Mouse (Mus musculus) testis, adult 2 months (tissue): ENCODE results near the gene Acot7. TPM values are rescaled to one million over a fixed set of nuclear protein-coding genes. Genes with fewer than 3 reads are reported as not detected.
A peak's percentile ranks its signal among the peaks of the same experiment; 100 is the strongest.

ENCODE experiments used
- H3K27ac ChIP-seq: fragments of 200-500 bp; 2 replicates; pipeline ENCODE4 v1.5.1; 2012; ENCODE audit warnings: low read depth, low read length; ENCODE audit not compliant: control insufficient read depth, insufficient read depth
- H3K27me3 ChIP-seq: fragments of 200-500 bp; 2 replicates; pipeline ENCODE4 v1.6.1; 2012; ENCODE audit warnings: mild to moderate bottlenecking, low read length, moderate library complexity; ENCODE audit not compliant: control insufficient read depth, insufficient read depth
- H3K36me3 ChIP-seq: fragments of 200-500 bp; 2 replicates; pipeline ENCODE4 v1.6.1; 2012; ENCODE audit warnings: mild to moderate bottlenecking, low read length; ENCODE audit not compliant: control insufficient read depth, insufficient read depth
- H3K4me1 ChIP-seq: fragments of 200-500 bp; 2 replicates; pipeline ENCODE4 v1.6.1; 2012; ENCODE audit warnings: low read length; ENCODE audit not compliant: control insufficient read depth, insufficient read depth
- H3K4me3 ChIP-seq: fragments of 200-500 bp; 2 replicates; pipeline ENCODE4 v1.5.1; 2012; ENCODE audit warnings: low read depth, mild to moderate bottlenecking, low read length, moderate library complexity, mixed read lengths; ENCODE audit not compliant: control insufficient read depth
- CTCF ChIP-seq: fragments of 200-500 bp; IDR thresholded peaks from 2 replicates; pipeline ENCODE4 v1.5.1; 2012; ENCODE audit warnings: low read depth, mild to moderate bottlenecking, inconsistent platforms, low read length, moderate library complexity; ENCODE audit not compliant: control insufficient read depth, insufficient read depth, insufficient replicate concordance
- POLR2A ChIP-seq: fragments of 200-500 bp; IDR thresholded peaks from 2 replicates; pipeline ENCODE4 v1.6.1; 2012; ENCODE audit warnings: low read depth, mild to moderate bottlenecking, inconsistent platforms, low read length, moderate library complexity; ENCODE audit not compliant: control insufficient read depth
- polyA plus RNA-seq: library from polyadenylated mRNA; depleted of rRNA; stranded (reverse); fragments of >200 nt; gene quantifications from 2 replicates; pipeline ENCODE4 v1.2.3, GENCODE M21; 2012

Gene Acot7
- polyA plus RNA-seq, 1 experiment, result 685 TPM

DNA sequence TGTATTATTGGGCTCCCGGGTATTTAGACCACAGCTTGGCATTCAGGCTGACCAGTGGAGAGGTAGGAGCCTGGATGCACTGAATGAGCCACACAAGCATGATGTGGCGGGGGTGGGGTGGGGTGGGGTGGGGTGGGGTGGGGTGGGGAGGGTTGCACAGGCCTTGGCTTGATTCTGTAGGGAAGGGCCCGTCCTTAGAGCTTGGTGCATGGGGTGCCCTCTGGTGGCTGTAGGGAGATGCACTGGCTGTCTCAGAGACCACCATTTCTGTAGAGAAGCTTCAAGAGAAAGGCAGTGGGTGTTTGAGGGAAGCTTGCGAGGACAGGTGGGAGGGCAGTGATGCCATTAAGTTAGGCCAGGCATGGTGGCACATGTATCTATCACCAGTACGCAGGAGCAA, 34.6 kb downstream of the Acot7 start:
- Histone ChIP-seq H3K27me3 (no peaks in the 10 kb centered on the region), H3K4me1 (no peaks in the 10 kb centered on the region), H3K36me3 (peaks cover 1% of the 10 kb centered on the region; the same call in 1 of the 2 replicates), H3K4me3 (no peak overlapping the region), H3K27ac (no peak overlapping the region)
- no peak for TF ChIP-seq POLR2A
- TF ChIP-seq CTCF, result peak; percentile 57; the same call in 1 of the 2 replicates

DNA sequence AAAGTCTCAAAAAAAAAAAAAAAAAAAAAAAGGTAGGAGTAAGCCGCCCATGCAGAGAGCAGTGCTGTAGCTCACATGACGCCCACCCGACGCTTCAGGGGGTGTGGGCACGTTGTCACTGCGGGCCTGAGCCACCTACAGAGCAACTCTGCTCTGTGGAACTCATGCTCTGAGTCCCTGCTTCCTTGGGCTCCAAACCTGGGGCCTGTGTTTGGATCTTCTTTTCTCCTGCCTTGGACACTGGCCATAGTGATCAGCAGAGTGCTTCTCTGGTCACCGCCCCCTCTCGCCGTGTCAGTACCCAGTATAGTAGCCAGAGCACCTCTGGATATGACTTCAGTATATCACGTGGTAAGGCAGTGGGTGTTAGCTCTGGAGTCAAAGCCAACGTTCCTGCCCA, 35.0 kb downstream of the Acot7 start:
- Histone ChIP-seq H3K4me1 (no peaks in the 10 kb centered on the region), H3K36me3 (peaks cover 1% of the 10 kb centered on the region; the same call in 1 of the 2 replicates), H3K27me3 (no peaks in the 10 kb centered on the region), H3K4me3 (no peak overlapping the region), H3K27ac (no peak overlapping the region)
- TF ChIP-seq POLR2A, result no peak
- no peak for TF ChIP-seq CTCF

DNA sequence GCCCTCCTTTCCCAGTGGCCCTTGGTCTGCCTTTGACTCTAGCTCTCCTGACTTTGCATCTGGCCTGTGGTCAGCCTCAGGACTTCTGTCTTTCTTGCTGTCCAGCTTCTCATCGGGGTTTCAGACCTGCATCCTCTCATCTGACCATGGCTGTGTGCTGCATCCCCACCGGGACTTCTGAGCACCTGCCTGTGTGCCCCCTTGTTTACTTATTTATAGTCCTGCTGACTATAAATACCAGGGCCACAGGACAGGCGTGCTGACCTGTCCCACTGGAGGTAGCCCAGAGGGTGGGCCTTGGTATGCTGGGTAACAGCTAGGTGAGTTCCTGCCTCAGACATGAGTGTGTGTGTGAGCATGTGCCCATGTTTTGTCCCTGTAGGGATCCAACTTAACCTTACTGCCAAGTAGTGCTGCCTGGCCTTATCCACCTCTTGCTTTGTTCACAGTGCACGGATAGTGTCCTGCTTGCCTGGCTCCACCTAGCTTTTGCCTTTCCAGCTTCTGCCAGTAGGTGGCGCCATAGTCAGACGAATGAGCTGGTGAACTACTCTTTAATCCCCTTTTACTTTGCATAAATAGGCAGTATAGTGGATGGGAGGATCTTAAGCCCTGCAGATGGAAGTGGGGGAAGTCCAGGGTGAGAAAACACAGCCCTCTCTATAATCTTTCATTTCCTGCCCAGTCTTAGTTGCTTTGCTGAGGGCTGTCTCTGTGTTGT, 36.0 kb downstream of the Acot7 start:
- TF ChIP-seq CTCF (peak; percentile 90; the same call in 1 of the 2 replicates), POLR2A (no peak)
- Histone ChIP-seq H3K4me3 (no peak overlapping the region), H3K4me1 (no peaks in the 10 kb centered on the region), H3K27ac (no peak overlapping the region), H3K36me3 (peaks cover 2% of the 10 kb centered on the region; the same call in 1 of the 2 replicates), H3K27me3 (no peaks in the 10 kb centered on the region)

DNA sequence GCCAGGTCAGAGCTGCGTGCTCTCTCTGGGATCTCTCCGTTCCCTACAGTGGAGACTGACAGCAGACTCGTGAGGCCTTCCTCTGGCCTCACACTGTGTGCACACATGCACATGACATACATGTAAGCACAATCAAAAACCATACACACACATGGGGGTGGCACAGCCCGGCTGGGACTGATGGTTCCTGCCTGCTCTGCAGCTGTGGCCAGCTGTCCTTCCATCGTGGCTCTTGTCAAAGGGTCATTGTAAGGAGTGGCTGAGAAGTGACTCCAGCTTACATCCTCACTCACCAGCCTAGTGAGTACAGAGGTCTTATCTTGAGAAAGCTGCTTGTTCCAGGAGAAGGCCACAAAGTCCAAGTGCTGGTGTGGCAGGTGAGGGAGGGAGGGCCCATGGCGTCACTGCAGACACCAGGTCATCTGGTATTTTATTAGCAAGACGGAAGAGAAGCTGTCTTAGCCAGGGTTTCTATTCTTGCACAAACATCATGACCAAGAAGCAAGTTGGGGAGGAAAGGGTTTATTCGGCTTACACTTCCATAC, 37.0 kb downstream of the Acot7 start:
- Histone ChIP-seq H3K27me3 (no peaks in the 10 kb centered on the region), H3K27ac (no peak overlapping the region), H3K4me1 (no peaks in the 10 kb centered on the region), H3K36me3 (peaks cover 2% of the 10 kb centered on the region; the same call in 1 of the 2 replicates), H3K4me3 (no peak overlapping the region)
- TF ChIP-seq POLR2A (no peak), CTCF (no peak)

DNA sequence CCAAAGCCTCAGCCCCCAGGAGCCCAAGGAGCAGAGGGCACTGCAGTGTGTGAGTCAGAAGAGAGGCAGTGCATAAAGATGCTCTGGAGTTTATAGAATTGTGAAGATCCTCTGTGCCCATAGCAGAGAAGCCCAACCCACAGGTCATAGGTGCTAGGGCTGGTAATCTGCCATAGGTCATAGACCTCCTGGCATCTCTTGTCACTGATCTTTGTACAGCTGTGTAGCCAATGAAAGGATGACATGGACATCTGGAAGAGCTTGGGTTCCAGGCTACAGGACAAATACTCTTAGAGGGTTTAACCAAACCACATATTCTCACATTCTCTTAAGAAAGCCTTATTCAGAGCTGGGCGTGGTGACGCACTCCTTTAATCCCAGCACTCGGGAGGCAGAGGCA, 41.7 kb downstream of the Acot7 start:
- H3K4me1 ChIP-seq, result no peaks in the 10 kb centered on the region
- no peak overlapping the region for H3K27ac ChIP-seq
- H3K27me3 ChIP-seq, result no peaks in the 10 kb centered on the region
- peaks cover 1% of the 10 kb centered on the region for H3K36me3 ChIP-seq
- H3K4me3 ChIP-seq, result no peak overlapping the region
- no peak for TF ChIP-seq POLR2A

DNA sequence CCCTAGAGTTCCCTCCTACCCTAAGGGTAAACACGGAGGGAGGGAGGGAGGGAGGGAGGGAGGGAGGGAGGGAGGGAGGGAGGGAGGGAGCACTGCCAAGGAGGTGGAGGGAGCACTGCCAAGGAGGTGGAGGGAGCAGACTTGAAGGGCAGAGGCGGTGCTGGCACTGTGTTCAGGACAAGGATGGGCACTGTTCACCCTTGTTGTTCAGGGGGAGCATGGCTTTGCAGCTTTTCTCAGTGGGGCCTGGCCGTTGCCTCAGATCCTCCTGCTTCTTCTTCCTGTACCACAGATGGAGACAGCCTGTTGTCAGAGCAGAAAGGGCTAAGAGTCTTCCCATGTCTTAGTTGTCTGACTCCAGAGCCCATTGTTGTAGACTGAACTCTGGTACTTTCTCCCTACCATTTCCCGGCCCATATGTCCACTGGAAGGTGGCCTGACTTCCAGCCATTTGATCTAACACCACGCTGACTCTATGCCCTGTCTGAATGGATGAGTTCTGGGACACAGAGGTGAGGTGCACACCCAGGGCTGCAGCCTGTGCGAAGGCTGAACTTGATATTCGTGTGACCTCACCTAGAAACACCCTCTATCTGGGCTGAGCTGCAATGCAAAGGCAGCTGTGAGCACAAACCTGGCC, 43.0 kb downstream of the Acot7 start:
- H3K36me3 ChIP-seq, result peaks cover 1% of the 10 kb centered on the region
- no peak for TF ChIP-seq CTCF
- TF ChIP-seq POLR2A, result no peak
- no peaks in the 10 kb centered on the region for H3K4me1 ChIP-seq
- no peak overlapping the region for H3K27ac ChIP-seq
- no peaks in the 10 kb centered on the region for H3K27me3 ChIP-seq
- H3K4me3 ChIP-seq, result no peak overlapping the region

DNA sequence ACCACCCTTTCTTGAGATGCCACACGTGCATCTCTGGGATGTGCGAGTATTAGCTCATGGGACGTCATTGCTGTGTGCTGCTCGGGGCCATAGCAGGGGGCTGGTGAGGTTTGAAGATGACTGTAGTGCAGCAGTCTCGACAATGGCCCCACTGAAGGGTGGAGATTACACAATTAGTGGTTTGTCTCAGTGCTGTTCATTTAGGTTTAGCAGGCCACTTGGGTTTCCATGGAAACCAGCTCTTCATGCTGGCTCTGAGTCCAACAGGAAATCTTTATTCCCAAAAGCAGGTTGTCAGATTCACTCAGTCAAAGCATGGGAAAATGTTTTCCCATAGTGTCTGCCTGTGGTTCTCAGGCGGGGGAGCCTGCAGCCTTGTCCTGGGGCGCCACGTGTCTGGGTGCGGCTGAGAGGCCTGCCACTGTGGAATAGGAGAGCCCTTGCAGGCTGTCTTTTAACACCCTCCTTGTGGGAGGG, 43.5 kb downstream of the Acot7 start:
- peaks cover 1% of the 10 kb centered on the region for H3K36me3 ChIP-seq
- no peak overlapping the region for H3K4me3 ChIP-seq
- TF ChIP-seq CTCF, result 0 out of 2 replicates have a peak, but pooled peaks have one; percentile 4
- no peak for TF ChIP-seq POLR2A
- H3K27ac ChIP-seq, result no peak overlapping the region
- H3K4me1 ChIP-seq, result no peaks in the 10 kb centered on the region
- H3K27me3 ChIP-seq, result no peaks in the 10 kb centered on the region
